Mouse (Mus musculus) lung, postnatal 36 days (tissue): Measurements from ENCODE around the gene Fzr1.

Experiments
- DNase-seq: peaks from one replicate; pipeline ENCODE4 v3.0.0; 2022; ENCODE audit warnings: mixed read lengths

The Fzr1 gene

GRCm38 (mm10) chr10:81415549-81416310 is 37.4 kb upstream of the Fzr1 start:
- no peak for DNase-seq

DNA sequence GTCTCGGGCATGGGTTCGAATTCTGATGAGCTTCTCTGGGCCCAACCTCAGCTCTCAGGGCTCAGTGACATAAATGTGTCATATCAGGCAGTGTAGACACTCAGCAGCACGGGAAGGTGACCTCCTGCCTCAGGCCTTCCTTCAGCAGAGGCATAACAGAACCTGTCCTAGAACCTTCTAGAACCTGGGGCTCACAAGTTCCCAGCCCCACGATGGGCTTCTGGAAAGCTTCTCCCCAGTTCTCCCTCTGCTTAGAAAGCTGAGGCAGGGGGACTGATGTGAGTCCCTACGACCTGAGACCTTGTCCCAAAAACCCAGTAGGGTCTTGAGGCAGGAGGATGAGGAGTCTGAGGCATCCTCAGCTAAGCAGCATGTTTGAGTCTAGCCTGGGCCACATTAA is 36.8 kb upstream of the Fzr1 start:
- no peak for DNase-seq

DNA sequence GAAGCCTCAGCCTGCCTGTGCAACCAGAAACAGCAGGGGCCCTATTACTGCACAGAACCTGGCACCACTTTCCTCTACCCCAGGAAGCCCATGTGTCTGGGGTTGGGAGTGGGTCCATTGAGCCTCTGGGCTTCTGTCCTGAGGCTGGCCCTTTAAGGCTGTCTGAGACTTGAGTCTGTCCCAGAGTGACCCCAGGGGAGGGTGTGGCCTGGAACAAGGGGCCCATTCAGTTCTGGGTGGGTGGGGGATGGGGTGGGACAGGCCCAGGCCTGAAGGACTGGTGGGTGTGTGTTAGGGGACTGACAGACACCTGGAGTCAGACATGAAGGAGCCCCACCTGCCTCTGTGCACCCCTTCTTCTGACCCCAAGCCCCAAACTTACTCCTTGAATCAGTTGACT is 36.4 kb upstream of the Fzr1 start:
- DNase-seq: peak; percentile 80

DNA sequence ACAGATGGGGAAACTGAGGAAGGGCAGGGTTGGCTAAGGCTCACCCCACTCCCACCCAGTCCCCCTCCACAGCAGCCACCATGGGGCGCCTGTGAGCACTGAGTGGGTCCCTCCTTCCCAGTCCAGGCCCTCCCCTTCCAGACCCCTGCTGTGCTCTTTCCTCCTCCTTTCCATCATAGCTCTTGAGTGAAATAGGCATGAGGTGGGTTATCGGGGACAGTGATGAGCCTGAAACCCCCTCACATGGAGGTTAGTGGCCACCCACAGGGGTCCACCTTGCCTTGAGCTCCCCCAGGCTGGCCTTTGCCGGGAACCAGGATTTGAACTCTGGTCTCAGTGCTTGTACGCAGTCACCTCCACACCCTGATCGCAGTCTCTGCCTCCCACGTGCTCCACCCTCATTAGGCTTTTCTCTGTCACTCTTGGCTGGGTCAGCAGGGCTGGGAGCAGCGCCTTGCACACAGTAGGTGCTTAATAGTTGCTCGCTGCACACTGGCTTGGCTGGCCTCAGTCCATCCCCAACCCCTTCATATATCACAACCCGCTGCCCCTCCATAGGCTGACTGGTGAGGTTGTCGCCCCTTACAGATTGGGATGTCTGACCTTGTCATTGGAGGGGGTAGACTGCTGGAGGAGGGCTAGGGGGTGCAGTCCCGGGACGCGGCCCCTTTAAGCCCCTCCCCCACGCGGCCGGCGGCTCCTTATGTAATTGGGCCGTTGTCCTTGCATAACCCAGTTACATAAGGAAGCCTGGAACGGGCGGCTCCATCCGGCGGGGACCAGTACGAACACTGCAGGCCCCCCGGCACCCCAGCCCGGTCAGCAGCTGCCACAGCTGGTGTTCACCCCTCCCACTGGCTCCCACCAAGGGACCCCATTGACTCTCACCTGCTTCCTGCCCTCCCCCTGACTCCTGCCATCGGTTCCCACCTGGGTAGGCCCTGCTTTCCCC is 35.3 kb upstream of the Fzr1 start:
- DNase-seq: peak; percentile 95

GRCm38 (mm10) chr10:81412586-81413309 is 34.4 kb upstream of the Fzr1 start:
- peak; percentile 46 for DNase-seq

- DNase-seq: peak; percentile 85
Measured at GRCm38 (mm10) chr10:81411471-81412400, 33.4 kb upstream of the Fzr1 start.

DNA sequence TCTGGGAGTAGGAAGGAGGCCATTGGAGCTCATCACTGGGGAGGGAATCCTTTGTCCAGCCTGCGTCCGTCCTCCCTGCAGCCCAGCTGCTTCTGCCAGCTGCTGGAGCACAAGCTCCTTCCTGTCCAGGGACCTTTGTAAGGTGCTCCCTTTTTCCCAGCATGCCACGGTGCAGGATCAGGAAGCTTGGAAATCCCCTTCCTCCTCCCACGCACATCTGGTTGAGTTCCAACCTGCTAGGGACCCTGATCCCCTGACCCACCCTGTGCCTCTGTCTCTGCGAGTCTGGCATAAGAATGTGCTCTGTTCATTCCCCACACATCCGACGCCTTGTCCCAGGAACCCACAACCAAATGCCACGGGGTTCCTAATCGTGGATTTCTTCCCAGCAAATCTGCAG is 32.7 kb upstream of the Fzr1 start:
- no peak for DNase-seq

DNA sequence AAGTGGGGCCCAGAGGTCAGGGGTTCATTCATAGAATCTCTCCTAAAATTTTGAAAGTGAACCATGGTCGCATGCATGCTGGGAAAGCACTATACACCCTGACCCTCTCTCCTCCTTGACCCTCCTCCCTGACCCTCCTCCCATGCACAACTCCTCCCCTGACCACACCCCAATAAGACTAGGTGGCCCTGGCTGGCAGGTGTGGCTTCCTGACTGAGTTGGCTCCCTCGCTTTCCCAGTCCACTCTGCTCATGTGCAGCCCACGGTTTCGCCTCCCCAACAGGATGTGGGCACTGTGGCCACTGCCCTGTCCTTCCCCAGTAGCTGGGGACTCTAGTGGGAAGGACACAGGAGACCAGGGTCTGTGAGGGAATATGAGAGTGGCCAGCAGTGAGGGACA is 32.0 kb upstream of the Fzr1 start:
- peak; percentile 68 for DNase-seq

DNA sequence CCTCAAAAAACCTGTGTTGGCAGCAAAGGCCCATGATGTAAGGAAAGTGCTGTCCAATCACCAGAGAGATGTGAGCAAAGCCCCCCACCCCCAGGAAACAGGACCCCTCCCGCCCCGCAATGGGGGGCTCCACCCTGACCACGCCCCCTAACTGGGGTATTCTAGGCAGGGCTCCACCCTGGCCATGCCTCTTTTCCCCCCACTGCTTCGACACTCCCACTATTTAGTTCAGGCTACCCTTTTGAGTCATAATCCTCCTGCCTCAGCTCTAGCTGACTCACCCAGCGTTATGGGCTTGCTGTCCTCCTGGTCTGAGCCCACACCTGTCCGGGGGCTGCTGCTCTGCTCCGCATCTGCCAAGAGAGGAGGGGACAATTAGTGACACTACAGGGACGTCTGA is 31.0 kb upstream of the Fzr1 start:
- no peak for DNase-seq

GRCm38 (mm10) chr10:81408871-81409291 is 30.6 kb upstream of the Fzr1 start:
- DNase-seq: peak; percentile 98

- no peak for DNase-seq
Measured at GRCm38 (mm10) chr10:81408424-81408729, 30.1 kb upstream of the Fzr1 start.

- DNase-seq: peak; percentile 95
Measured at GRCm38 (mm10) chr10:81407539-81408423, 29.5 kb upstream of the Fzr1 start.

- no peak for DNase-seq
Measured at GRCm38 (mm10) chr10:81406504-81407440, 28.5 kb upstream of the Fzr1 start.

DNA sequence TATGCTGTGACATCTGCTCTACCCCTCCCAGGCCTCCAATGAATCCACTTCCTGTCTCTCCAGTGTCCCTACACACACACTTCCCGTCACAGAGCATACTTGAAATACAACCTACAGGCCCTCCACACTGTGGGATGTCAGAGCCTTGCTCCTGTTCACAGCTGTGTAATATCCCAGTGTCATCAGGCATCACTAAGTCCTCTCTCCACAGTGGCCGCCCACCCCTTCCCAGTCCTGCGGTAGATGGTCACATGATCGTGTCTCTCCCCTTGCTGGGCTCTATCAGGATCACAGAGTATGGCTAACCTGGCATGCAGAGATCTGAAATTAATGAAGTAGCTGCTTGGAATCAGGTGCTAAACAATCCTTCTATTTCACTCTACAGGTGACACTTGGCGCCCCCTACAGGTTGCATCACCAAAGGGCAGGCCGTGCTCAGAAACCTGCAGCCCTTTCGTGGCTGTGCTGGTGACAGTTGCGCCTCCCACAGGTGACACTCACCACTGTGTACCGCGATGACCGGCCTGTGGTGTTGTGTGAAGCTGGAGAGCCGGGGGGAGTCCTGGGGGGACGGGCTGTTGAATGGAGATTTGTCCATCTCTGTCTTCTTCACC is 27.4 kb upstream of the Fzr1 start:
- DNase-seq: peak; percentile 84

GRCm38 (mm10) chr10:81404720-81405119 is 26.4 kb upstream of the Fzr1 start:
- peak; percentile 76 for DNase-seq

- no peak for DNase-seq
Measured at GRCm38 (mm10) chr10:81404082-81404481, 25.8 kb upstream of the Fzr1 start.

DNA sequence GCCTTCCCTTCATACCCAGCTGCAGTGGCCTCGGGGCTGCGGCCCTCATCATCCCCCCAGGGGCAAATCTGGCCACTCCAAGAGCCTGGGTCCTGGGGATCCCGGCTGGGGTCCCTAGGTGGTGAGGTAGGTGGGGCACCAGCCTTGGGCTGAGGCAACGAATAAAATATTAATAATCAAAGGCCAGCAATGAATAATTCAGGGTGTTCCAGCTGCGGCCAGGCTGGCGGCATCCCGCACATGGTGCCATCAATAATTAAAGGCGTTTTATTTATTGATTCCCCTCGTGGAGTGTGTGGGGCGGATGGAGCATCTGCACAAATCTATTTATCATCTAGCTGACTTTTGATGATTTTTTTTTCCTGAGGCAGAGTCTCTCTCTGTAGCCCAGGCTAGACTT is 25.2 kb upstream of the Fzr1 start:
- DNase-seq: no peak

DNA sequence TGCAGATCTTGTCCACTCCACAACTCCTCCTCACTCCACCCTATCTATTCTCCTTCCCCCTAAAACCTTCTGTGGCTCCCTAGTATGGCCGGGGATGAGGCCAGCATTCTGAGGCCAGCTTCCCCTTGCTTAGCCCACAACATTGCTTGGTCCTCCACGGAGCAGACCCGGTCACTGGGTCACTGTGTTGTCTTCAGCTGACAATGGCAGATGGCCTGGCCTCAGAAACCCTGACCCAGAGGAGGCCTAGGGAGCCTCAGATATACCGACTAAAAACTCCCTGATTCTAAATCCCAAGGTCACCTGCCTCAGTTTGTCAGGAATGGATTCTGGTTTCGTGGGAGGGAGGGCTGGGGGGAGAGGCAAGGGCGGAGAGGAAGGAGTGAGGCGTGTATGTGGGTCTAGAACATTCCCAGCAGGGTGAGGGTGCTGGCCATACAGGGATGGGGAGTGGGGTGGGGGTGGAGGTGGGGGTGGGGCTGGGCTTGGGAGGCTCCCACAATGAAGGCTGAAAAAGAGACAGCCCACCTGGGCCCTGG is 24.0 kb upstream of the Fzr1 start:
- no peak for DNase-seq

- peak; percentile 90 for DNase-seq
Measured at GRCm38 (mm10) chr10:81401521-81402226, 23.4 kb upstream of the Fzr1 start.
